Mouse (Mus musculus) stomach, embryonic 16.5 days (tissue): Measurements from ENCODE around the gene Duoxa2. TPM values are rescaled to one million over a fixed set of nuclear protein-coding genes. Genes with fewer than 3 reads are reported as not detected.

Experiments used
- ATAC-seq: fragments of 200-750 bp; cut with Nextera tagmentation; 2 replicates; pipeline ENCODE4 v1.8.0; 2017; ENCODE audit warnings: moderate number of reproducible peaks, moderate TSS enrichment; ENCODE audit not compliant: insufficient read depth, low FRiP score
- H3K27ac ChIP-seq: fragments of 300-500 bp; sonication (generic); 2 replicates; pipeline ENCODE4 v1.5.1; 2014; ENCODE audit warnings: low read length
- H3K27me3 ChIP-seq: fragments of 300-500 bp; sonication (generic); 2 replicates; pipeline ENCODE4 v1.6.1; 2014; ENCODE audit warnings: low read length, control low read depth, mixed read lengths; ENCODE audit not compliant: control insufficient read depth, insufficient read depth
- H3K36me3 ChIP-seq: fragments of 300-500 bp; sonication (generic); 2 replicates; pipeline ENCODE4 v1.6.1; 2014; ENCODE audit warnings: low read length; ENCODE audit not compliant: control insufficient read depth, insufficient read depth
- H3K4me1 ChIP-seq: fragments of 300-500 bp; sonication (generic); 2 replicates; pipeline ENCODE4 v1.6.1; 2014; ENCODE audit warnings: low read length, control low read depth, mixed read lengths; ENCODE audit not compliant: control insufficient read depth, insufficient read depth
- H3K4me2 ChIP-seq: fragments of 300-500 bp; sonication (generic); 2 replicates; pipeline ENCODE4 v1.6.1; 2014; ENCODE audit warnings: low read depth, low read length, mixed read lengths
- H3K4me3 ChIP-seq: fragments of 300-500 bp; sonication (generic); replicated peaks from 2 replicates; pipeline ENCODE4 v1.5.1; 2014; ENCODE audit warnings: mild to moderate bottlenecking, low read length
- H3K9ac ChIP-seq: fragments of 300-500 bp; sonication (generic); 2 replicates; pipeline ENCODE4 v1.6.1; 2014; ENCODE audit warnings: low read length
- H3K9me3 ChIP-seq: fragments of 300-500 bp; sonication (generic); replicated peaks from 2 replicates; pipeline ENCODE4 v1.6.1; 2016; ENCODE audit warnings: low read length, control low read depth; ENCODE audit not compliant: control insufficient read depth
- WGBS: fragments of 180-500 bp; shearing (Covaris S2); extraction: QIAGEN DNeasy Blood & Tissue Kit; methylation state at CpG from one replicate; pipeline ENCODE4 v1.1.7; 2014; 5-methylcytosine and 5-hydroxymethylcytosine counted together
- polyA plus RNA-seq: library from polyadenylated mRNA; unstranded; fragments of >200 nt; fragmentation: Nextera tagmentation; extraction: Ambion mirVana; gene quantifications from 2 replicates; pipeline ENCODE4 v1.2.1, GENCODE M21; 2015

Gene Duoxa2
- 3.4 and 6.1 TPM in 2 replicates for polyA plus RNA-seq

GRCm38 (mm10) chr2:122298596-122299490, at the start of gene Duoxa2:
Gene Duoxa2, plus strand, starts transcription at chr2:122298900.
- H3K9ac ChIP-seq, result no peak within 1 kb of the TSS
- H3K27me3 ChIP-seq, result peaks cover 76% of the 10 kb centered on the region
- H3K9me3 ChIP-seq, result no peaks in the 10 kb centered on the region
- H3K4me3 ChIP-seq, result peak within 1 kb of the TSS; percentile 41
- ATAC-seq, result no peak
- H3K27ac ChIP-seq, result no peak within 1 kb of the TSS
- WGBS, result 1% methylated on average over 43 of the region's 43 CpGs
- peak within 1 kb of the TSS; percentile 64 for H3K4me2 ChIP-seq
- H3K4me1 ChIP-seq, result peaks cover 12% of the 10 kb centered on the region
- H3K36me3 ChIP-seq, result no peaks in the 10 kb centered on the region

GRCm38 (mm10) chr2:122255997-122256396, 42.7 kb upstream of the Duoxa2 start:
- H3K4me1 ChIP-seq, result no peaks in the 10 kb centered on the region

GRCm38 (mm10) chr2:122260729-122261128, 38.0 kb upstream of the Duoxa2 start:
- Histone ChIP-seq H3K9ac (no peak overlapping the region), H3K4me2 (no peak overlapping the region), H3K27me3 (no peaks in the 10 kb centered on the region), H3K9me3 (no peaks in the 10 kb centered on the region), H3K4me3 (no peak overlapping the region), H3K4me1 (no peaks in the 10 kb centered on the region), H3K27ac (no peak overlapping the region), H3K36me3 (no peaks in the 10 kb centered on the region)
- 70% methylated on average over 5 of the region's 5 CpGs for WGBS
- peak; percentile 69 for ATAC-seq

More at GRCm38 (mm10) chr2:122255997-122256396, 42.7 kb upstream of the Duoxa2 start:
- no peak for ATAC-seq
- Histone ChIP-seq H3K4me2 (no peak overlapping the region), H3K9ac (no peak overlapping the region), H3K4me3 (no peak overlapping the region), H3K9me3 (no peaks in the 10 kb centered on the region), H3K27ac (no peak overlapping the region), H3K36me3 (no peaks in the 10 kb centered on the region), H3K27me3 (no peaks in the 10 kb centered on the region)
- WGBS, result 94% methylated on average over 5 of the region's 5 CpGs

- Histone ChIP-seq H3K4me3 (no peak overlapping the region), H3K36me3 (no peaks in the 10 kb centered on the region), H3K4me1 (no peaks in the 10 kb centered on the region), H3K27ac (no peak overlapping the region), H3K9me3 (no peaks in the 10 kb centered on the region), H3K4me2 (no peak overlapping the region), H3K27me3 (no peaks in the 10 kb centered on the region), H3K9ac (no peak overlapping the region)
- ATAC-seq, result no peak
- 72% methylated on average over 3 of the region's 3 CpGs for WGBS
These were observed 34.0 kb upstream of the Duoxa2 start for GRCm38 (mm10) chr2:122264690-122265089.

GRCm38 (mm10) chr2:122266407-122267193, 32.1 kb upstream of the Duoxa2 start:
- Histone ChIP-seq H3K4me2 (no peak overlapping the region), H3K9ac (no peak overlapping the region), H3K27me3 (no peaks in the 10 kb centered on the region), H3K36me3 (no peaks in the 10 kb centered on the region), H3K27ac (peak overlapping the region; percentile 81), H3K4me3 (no peak overlapping the region), H3K9me3 (no peaks in the 10 kb centered on the region), H3K4me1 (no peaks in the 10 kb centered on the region)
- 73% methylated on average over 7 of the region's 7 CpGs for WGBS
- peak; percentile 85 for ATAC-seq

GRCm38 (mm10) chr2:122278769-122279168, 19.9 kb upstream of the Duoxa2 start:
- Histone ChIP-seq H3K4me2 (no peak overlapping the region), H3K9me3 (no peaks in the 10 kb centered on the region), H3K4me1 (no peaks in the 10 kb centered on the region), H3K4me3 (no peak overlapping the region), H3K36me3 (no peaks in the 10 kb centered on the region), H3K27ac (no peak overlapping the region), H3K9ac (no peak overlapping the region), H3K27me3 (no peaks in the 10 kb centered on the region)
- WGBS, result 64% methylated on average over 3 of the region's 3 CpGs
- no peak for ATAC-seq

- H3K9ac ChIP-seq, result no peak overlapping the region
- H3K36me3 ChIP-seq, result no peaks in the 10 kb centered on the region
- no peak overlapping the region for H3K27ac ChIP-seq
- no peak for ATAC-seq
- 58% methylated on average over 9 of the region's 9 CpGs for WGBS
- no peak overlapping the region for H3K4me2 ChIP-seq
- H3K27me3 ChIP-seq, result no peaks in the 10 kb centered on the region
- no peaks in the 10 kb centered on the region for H3K9me3 ChIP-seq
- H3K4me1 ChIP-seq, result no peaks in the 10 kb centered on the region
- H3K4me3 ChIP-seq, result no peak overlapping the region
These were observed 14.6 kb upstream of the Duoxa2 start for GRCm38 (mm10) chr2:122284091-122284490.

- Histone ChIP-seq H3K4me2 (no peak overlapping the region), H3K4me3 (no peak overlapping the region), H3K9me3 (no peaks in the 10 kb centered on the region), H3K9ac (no peak overlapping the region), H3K27me3 (no peaks in the 10 kb centered on the region), H3K36me3 (no peaks in the 10 kb centered on the region), H3K27ac (no peak overlapping the region), H3K4me1 (no peaks in the 10 kb centered on the region)
- 48% methylated on average over 7 of the region's 7 CpGs for WGBS
- ATAC-seq, result no peak; the same call in 1 of the 2 replicates
These were observed 12.6 kb upstream of the Duoxa2 start for GRCm38 (mm10) chr2:122286137-122286536.

- Histone ChIP-seq H3K4me2 (no peak overlapping the region), H3K27ac (no peak overlapping the region), H3K9ac (no peak overlapping the region), H3K27me3 (peaks cover 49% of the 10 kb centered on the region), H3K36me3 (no peaks in the 10 kb centered on the region), H3K4me1 (0 out of 2 replicates have a peak, but pooled peaks cover 3% of the 10 kb centered on the region), H3K4me3 (no peak overlapping the region), H3K9me3 (no peaks in the 10 kb centered on the region)
- 7% methylated on average over 7 of the region's 7 CpGs for WGBS
- ATAC-seq, result no peak
These were observed 3.8 kb upstream of the Duoxa2 start for GRCm38 (mm10) chr2:122294916-122295315.
